Mouse (Mus musculus) neural tube, embryonic 13.5 days (tissue): ENCODE measurements around the gene Foxl2. TPM values are rescaled to one million over a fixed set of nuclear protein-coding genes. Genes with fewer than 3 reads are reported as not detected.
A peak's percentile ranks its signal among the peaks of the same experiment; 100 is the strongest.

ENCODE experiments used
- ATAC-seq: fragments of 200-750 bp; cut with Nextera tagmentation; 2 replicates; pipeline ENCODE4 v1.8.0; 2017; ENCODE audit warnings: low read depth, mild to moderate bottlenecking, moderate TSS enrichment, moderate library complexity
- H3K27ac ChIP-seq: fragments of 300-500 bp; sonication (generic); replicated peaks from 2 replicates; pipeline ENCODE4 v1.5.1; 2015; ENCODE audit warnings: moderate library complexity, mild to moderate bottlenecking, inconsistent platforms
- H3K27me3 ChIP-seq: fragments of 300-500 bp; sonication (generic); 2 replicates; pipeline ENCODE4 v1.6.1; 2015; ENCODE audit warnings: mild to moderate bottlenecking, inconsistent platforms
- H3K36me3 ChIP-seq: fragments of 300-500 bp; sonication (generic); 2 replicates; pipeline ENCODE4 v1.6.1; 2015; ENCODE audit warnings: mild to moderate bottlenecking, inconsistent platforms
- H3K4me1 ChIP-seq: fragments of 300-500 bp; sonication (generic); replicated peaks from 2 replicates; pipeline ENCODE4 v1.6.1; 2015; ENCODE audit warnings: inconsistent platforms
- H3K4me2 ChIP-seq: fragments of 300-500 bp; sonication (generic); 2 replicates; pipeline ENCODE4 v1.6.1; 2015; ENCODE audit warnings: inconsistent platforms, mild to moderate bottlenecking, moderate library complexity
- H3K4me3 ChIP-seq: fragments of 300-500 bp; sonication (generic); 2 replicates; pipeline ENCODE4 v1.5.1; 2015; ENCODE audit warnings: mild to moderate bottlenecking, inconsistent platforms
- H3K9ac ChIP-seq: fragments of 300-500 bp; sonication (generic); 2 replicates; pipeline ENCODE4 v1.6.1; 2015; ENCODE audit warnings: moderate library complexity, mild to moderate bottlenecking, inconsistent platforms
- H3K9me3 ChIP-seq: fragments of 300-500 bp; sonication (generic); 2 replicates; pipeline ENCODE4 v1.6.1; 2016; ENCODE audit warnings: inconsistent platforms
- WGBS: fragments of 180-500 bp; shearing (Covaris S2); methylation state at CpG from one replicate; pipeline ENCODE4 v1.1.7; 2015; 5-methylcytosine and 5-hydroxymethylcytosine counted together
- polyA plus RNA-seq: library from polyadenylated mRNA; unstranded; fragments of >200 nt; fragmentation: Nextera tagmentation; extraction: Ambion mirVana; gene quantifications from 2 replicates; pipeline ENCODE4 v1.2.1, GENCODE M21; 2015

The Foxl2 gene
- polyA plus RNA-seq, 1 experiment from 2014 or later = 0.68 TPM

DNA sequence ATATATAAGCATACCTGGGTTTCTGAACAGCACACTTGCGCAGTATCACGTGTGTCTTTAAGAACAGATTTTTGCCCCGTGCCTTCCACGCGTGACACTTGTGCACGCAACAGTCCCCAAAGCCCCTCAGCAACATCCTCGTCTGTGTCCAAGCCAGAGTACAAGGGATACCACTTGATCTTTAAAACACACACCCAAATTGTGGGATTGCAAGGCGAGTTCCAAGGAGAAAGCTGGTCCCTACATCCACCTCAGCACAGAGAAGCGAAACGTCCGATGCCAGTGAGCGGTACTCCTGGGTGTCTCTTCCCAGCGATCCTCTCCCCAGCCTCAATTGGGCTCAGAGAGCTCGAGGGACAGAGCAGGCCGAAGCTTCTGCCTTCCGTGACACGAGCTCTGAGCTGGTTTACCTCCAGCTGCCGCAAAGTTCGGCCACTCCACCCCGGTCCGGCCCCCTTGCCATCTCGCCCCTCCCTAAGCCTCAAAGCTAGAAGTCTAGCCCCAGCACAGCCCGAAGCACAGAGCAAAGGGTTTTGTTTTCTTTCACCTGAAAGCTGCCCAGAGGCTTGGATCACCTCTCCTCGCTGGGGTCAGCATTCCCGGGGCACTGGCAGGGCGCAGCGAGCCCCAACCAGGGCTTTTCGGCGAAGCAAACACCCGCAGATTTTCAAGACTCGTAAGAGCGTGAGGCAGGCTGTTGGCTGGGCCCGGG, 541 bp upstream of the Foxl2 start:
- Histone ChIP-seq H3K4me3 (peak overlapping the region; percentile 36), H3K9ac (no peak overlapping the region), H3K4me2 (peak overlapping the region; percentile 56), H3K27ac (no peak overlapping the region), H3K9me3 (no peaks in the 10 kb centered on the region), H3K27me3 (peaks cover 99% of the 10 kb centered on the region), H3K4me1 (peaks cover 36% of the 10 kb centered on the region), H3K36me3 (no peaks in the 10 kb centered on the region)
- WGBS = 2% methylated on average over 33 of the region's 33 CpGs
- no peak for ATAC-seq

DNA sequence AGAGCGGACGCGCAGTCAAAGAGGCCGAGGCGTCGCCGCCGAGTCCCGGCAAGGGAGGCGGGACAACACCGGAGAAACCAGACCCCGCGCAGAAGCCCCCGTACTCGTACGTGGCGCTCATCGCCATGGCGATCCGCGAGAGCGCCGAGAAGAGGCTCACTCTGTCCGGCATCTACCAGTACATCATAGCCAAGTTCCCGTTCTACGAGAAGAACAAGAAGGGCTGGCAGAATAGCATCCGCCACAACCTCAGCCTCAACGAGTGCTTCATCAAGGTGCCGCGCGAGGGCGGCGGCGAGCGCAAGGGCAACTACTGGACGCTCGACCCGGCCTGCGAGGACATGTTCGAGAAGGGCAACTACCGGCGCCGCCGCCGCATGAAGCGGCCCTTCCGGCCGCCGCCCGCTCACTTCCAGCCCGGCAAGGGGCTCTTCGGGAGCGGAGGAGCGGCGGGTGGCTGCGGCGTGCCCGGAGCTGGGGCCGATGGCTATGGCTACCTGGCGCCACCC, 682 bp downstream of the Foxl2 start:
- peak overlapping the region; percentile 49 for H3K9ac ChIP-seq
- peak overlapping the region; percentile 36 for H3K4me3 ChIP-seq
- ATAC-seq = peak; percentile 12; the same call in 1 of the 2 replicates
- H3K4me2 ChIP-seq = peak overlapping the region; percentile 56
- H3K9me3 ChIP-seq = no peaks in the 10 kb centered on the region
- no peaks in the 10 kb centered on the region for H3K36me3 ChIP-seq
- under 1% methylated on average over 60 of the region's 60 CpGs for WGBS
- H3K27ac ChIP-seq = peak overlapping the region; percentile 64
- peaks cover 36% of the 10 kb centered on the region for H3K4me1 ChIP-seq
- peaks cover 100% of the 10 kb centered on the region for H3K27me3 ChIP-seq

DNA sequence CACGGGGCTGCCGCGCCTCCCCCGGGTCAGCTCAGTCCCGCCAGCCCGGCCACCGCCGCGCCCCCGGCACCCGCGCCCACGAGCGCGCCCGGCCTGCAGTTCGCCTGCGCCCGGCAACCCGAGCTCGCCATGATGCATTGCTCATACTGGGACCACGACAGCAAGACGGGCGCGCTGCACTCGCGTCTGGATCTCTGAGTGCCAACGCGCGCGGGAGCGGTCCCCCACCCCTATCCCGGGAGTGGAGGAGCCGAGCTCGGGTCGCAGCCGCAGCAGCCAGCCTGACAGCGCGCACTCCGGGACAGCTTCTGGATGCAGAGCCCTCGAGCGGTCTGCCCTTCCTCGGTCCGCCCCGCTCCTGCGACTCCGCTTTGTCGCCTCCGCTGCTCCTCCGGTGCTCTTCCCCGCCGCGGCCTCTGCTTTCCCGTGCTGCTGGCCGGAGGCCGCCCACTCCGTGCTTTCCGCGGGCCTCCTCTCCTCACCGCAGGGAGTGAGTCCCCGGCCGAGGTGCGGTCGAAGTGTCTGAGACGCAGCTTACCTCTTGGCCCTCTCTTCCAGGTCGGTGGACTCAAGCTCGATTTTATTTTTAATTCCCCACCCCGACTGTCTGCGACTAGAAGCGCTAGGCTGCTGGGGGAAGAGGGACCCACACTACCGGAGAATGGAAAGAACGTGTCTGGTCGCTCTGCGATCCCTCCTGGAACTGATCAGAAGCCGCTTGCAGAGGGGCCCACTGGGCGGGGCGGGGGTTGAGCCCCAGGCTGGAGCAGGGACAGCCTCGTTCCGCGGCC, 1.7 kb downstream of the Foxl2 start:
- Histone ChIP-seq H3K27me3 (peaks cover 100% of the 10 kb centered on the region), H3K9ac (peak overlapping the region; percentile 49), H3K4me3 (peak overlapping the region; percentile 36), H3K27ac (0 out of 2 replicates have a peak overlapping the region, but pooled peaks have one; percentile 28), H3K9me3 (no peaks in the 10 kb centered on the region), H3K4me2 (peak overlapping the region; percentile 56), H3K4me1 (peaks cover 36% of the 10 kb centered on the region), H3K36me3 (no peaks in the 10 kb centered on the region)
- WGBS = under 1% methylated on average over 79 of the region's 80 CpGs
- no peak for ATAC-seq

- H3K27me3 ChIP-seq = peaks cover 100% of the 10 kb centered on the region
- peak overlapping the region; percentile 4; the same call in 1 of the 2 replicates for H3K4me2 ChIP-seq
- no peaks in the 10 kb centered on the region for H3K36me3 ChIP-seq
- H3K9me3 ChIP-seq = no peaks in the 10 kb centered on the region
- H3K4me1 ChIP-seq = peaks cover 29% of the 10 kb centered on the region
- H3K9ac ChIP-seq = no peak overlapping the region
- no peak overlapping the region for H3K27ac ChIP-seq
- peak overlapping the region; percentile 36 for H3K4me3 ChIP-seq
- no peak for ATAC-seq
- 1% methylated on average over 23 of the region's 23 CpGs for WGBS
These were observed 2.8 kb downstream of the Foxl2 start for GRCm38 (mm10) chr9:98957751-98958351.

- ATAC-seq = no peak
These were observed 3.5 kb downstream of the Foxl2 start for GRCm38 (mm10) chr9:98958628-98959027.

GRCm38 (mm10) chr9:98959851-98960250, 4.8 kb downstream of the Foxl2 start:
- WGBS = 29% methylated on average over 3 of the region's 3 CpGs
- Histone ChIP-seq H3K4me2 (no peak overlapping the region), H3K27ac (no peak overlapping the region), H3K36me3 (no peaks in the 10 kb centered on the region), H3K9ac (no peak overlapping the region), H3K9me3 (no peaks in the 10 kb centered on the region), H3K4me1 (peaks cover 24% of the 10 kb centered on the region), H3K4me3 (no peak overlapping the region), H3K27me3 (peaks cover 99% of the 10 kb centered on the region)
- no peak for ATAC-seq

More at GRCm38 (mm10) chr9:98958628-98959027, 3.5 kb downstream of the Foxl2 start:
- H3K9ac ChIP-seq = no peak overlapping the region
- H3K27ac ChIP-seq = no peak overlapping the region
- peaks cover 100% of the 10 kb centered on the region for H3K27me3 ChIP-seq
- 3% methylated on average over 6 of the region's 6 CpGs for WGBS
- H3K9me3 ChIP-seq = no peaks in the 10 kb centered on the region
- H3K4me3 ChIP-seq = no peak overlapping the region
- peak overlapping the region; percentile 21; the same call in 1 of the 2 replicates for H3K4me2 ChIP-seq
- peaks cover 29% of the 10 kb centered on the region for H3K4me1 ChIP-seq
- no peaks in the 10 kb centered on the region for H3K36me3 ChIP-seq

GRCm38 (mm10) chr9:98960348-98960747, 5.3 kb downstream of the Foxl2 start:
- WGBS = 17% methylated on average over 5 of the region's 5 CpGs
- Histone ChIP-seq H3K27me3 (peaks cover 99% of the 10 kb centered on the region), H3K9ac (no peak overlapping the region), H3K27ac (no peak overlapping the region), H3K4me2 (no peak overlapping the region), H3K9me3 (no peaks in the 10 kb centered on the region), H3K4me3 (no peak overlapping the region), H3K4me1 (peaks cover 19% of the 10 kb centered on the region), H3K36me3 (no peaks in the 10 kb centered on the region)
- no peak for ATAC-seq

GRCm38 (mm10) chr9:98961591-98962477, 6.7 kb downstream of the Foxl2 start:
- no peak overlapping the region for H3K9ac ChIP-seq
- H3K4me3 ChIP-seq = no peak overlapping the region
- H3K27ac ChIP-seq = no peak overlapping the region
- H3K4me1 ChIP-seq = peaks cover 4% of the 10 kb centered on the region
- H3K27me3 ChIP-seq = peaks cover 99% of the 10 kb centered on the region
- no peak overlapping the region for H3K4me2 ChIP-seq
- no peak for ATAC-seq
- H3K9me3 ChIP-seq = no peaks in the 10 kb centered on the region
- no peaks in the 10 kb centered on the region for H3K36me3 ChIP-seq
- 3% methylated on average over 22 of the region's 22 CpGs for WGBS

DNA sequence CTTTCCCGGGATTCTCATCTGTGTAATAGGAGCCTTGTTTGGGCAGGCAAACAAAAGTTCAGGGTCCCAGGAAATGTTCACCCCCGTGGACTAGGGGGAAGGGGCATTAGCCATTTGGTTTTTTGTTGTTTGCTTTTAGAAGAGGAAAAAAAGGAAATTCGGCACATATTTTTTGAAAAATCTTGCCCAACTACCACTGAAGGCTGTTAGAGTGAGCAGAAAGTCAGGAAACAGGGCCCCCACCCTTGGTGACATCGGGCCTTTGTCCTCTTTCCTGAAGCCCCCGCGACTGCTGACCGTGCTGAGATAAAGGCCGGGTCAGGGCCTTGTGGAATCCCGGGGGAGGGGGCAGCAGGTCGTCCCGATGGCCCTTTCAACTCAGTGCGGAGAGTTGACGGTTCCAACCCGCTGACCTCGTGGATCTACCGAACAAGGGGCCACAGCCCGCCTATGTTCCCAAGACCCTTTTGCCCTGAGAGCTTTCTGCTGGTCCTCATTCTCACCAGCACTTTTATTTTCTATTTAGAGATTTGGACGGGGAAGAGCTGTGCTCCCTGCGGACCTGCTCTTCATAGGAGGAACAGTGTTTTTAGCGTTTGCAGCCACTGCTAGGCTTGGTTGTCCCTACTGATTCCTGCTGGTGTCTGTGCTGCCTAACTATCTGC, 7.5 kb downstream of the Foxl2 start:
- H3K4me2 ChIP-seq = no peak overlapping the region
- no peak overlapping the region for H3K27ac ChIP-seq
- under 1% methylated on average over 20 of the region's 20 CpGs for WGBS
- H3K36me3 ChIP-seq = no peaks in the 10 kb centered on the region
- H3K27me3 ChIP-seq = peaks cover 99% of the 10 kb centered on the region
- ATAC-seq = 0 out of 2 replicates have a peak, but pooled peaks have one; percentile 19
- no peaks in the 10 kb centered on the region for H3K9me3 ChIP-seq
- no peak overlapping the region for H3K4me3 ChIP-seq
- H3K4me1 ChIP-seq = no peaks in the 10 kb centered on the region; the same call in 1 of the 2 replicates
- no peak overlapping the region for H3K9ac ChIP-seq

GRCm38 (mm10) chr9:98963661-98964060, 8.6 kb downstream of the Foxl2 start:
- no peak overlapping the region for H3K4me3 ChIP-seq
- H3K9me3 ChIP-seq = no peaks in the 10 kb centered on the region
- no peak overlapping the region for H3K4me2 ChIP-seq
- H3K36me3 ChIP-seq = no peaks in the 10 kb centered on the region
- ATAC-seq = no peak
- H3K27me3 ChIP-seq = peaks cover 99% of the 10 kb centered on the region
- no peaks in the 10 kb centered on the region; the same call in 1 of the 2 replicates for H3K4me1 ChIP-seq
- WGBS = 3% methylated on average over 18 of the region's 18 CpGs
- H3K9ac ChIP-seq = no peak overlapping the region
- H3K27ac ChIP-seq = no peak overlapping the region

GRCm38 (mm10) chr9:98965084-98965483, 10.0 kb downstream of the Foxl2 start:
- Histone ChIP-seq H3K27me3 (peaks cover 99% of the 10 kb centered on the region), H3K9ac (no peak overlapping the region), H3K4me2 (0 out of 2 replicates have a peak overlapping the region, but pooled peaks have one; percentile 6), H3K4me1 (no peaks in the 10 kb centered on the region; the same call in 1 of the 2 replicates), H3K9me3 (no peaks in the 10 kb centered on the region), H3K36me3 (no peaks in the 10 kb centered on the region), H3K4me3 (no peak overlapping the region), H3K27ac (no peak overlapping the region)
- ATAC-seq = no peak
- 1% methylated on average over 18 of the region's 18 CpGs for WGBS
